Mouse (Mus musculus): ENCODE measurements around the gene Spag9. TPM values are rescaled to one million over a fixed set of nuclear protein-coding genes. Genes with fewer than 3 reads are reported as not detected.

Spag9 gene
- polyA plus RNA-seq, 1 experiment from 2014 or later: 17.8 TPM

DNA sequence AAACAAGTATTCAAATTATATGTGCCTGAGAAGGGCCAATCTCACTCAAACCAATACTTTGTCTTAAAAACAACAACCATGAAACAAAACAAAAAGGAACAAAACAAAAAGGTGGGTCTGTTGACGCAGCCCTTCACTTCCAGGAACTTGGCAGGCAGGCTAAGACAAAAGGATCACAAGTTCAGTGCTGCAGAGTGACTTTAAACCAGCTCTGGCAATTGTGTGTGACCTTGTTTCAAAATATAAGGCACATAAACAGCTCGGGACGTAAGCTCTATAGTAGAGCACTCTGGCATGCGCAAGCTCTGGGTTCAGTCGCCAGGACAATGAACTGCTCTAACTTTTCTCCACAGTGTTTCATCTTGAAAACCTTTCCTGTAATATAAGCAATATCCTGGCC, 22.9 kb upstream of the Spag9 start:
- ATAC-seq: no peak
- Histone ChIP-seq H3K4me1 (ENCODE audit: control insufficient read depth, insufficient read depth, low read length) (peaks cover 3% of the 10 kb centered on the region), H3K36me3 (ENCODE audit: control insufficient read depth, insufficient read depth, low read length) (no peaks in the 10 kb centered on the region), H3K4me3 (ENCODE audit: low read length) (no peak overlapping the region), H3K9me3 (ENCODE audit: control insufficient read depth, low read length) (no peaks in the 10 kb centered on the region), H3K27me3 (replicated peaks; ENCODE audit: control insufficient read depth, insufficient read depth, low read length) (no peaks in the 10 kb centered on the region), H3K27ac (ENCODE audit: low read length) (no peak overlapping the region), H3K9ac (ENCODE audit: low read depth, low read length) (no peak overlapping the region), H3K4me2 (ENCODE audit: low read depth, low read length) (no peak overlapping the region)
- 88% methylated on average over 5 of the region's 5 CpGs for WGBS

DNA sequence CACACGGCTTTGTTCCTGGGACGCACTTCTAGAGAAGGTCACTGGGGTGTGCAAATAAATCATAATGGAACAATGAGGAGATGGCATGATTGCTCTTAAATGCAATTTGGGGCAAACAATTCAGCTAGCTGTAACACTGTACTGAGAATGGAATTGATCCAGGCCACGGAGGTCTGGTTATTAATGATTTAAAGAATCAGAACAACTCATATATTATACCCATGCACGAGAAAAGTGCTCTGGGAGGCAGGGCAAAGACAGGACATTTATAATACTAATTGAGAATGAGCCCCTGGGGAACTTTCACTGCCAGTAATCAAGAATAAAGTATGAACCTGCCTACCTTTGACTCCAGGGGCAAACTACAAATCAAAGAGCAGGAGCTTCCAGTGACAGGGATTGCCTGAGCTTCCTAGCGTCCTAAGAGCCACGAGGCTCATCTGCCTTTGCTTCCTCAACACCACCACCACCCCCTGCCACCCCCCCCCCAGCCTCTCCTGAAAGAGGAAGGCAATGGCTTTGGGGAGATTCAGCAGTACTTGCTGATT, 16.3 kb upstream of the Spag9 start:
- no peaks in the 10 kb centered on the region for H3K27me3 ChIP-seq (replicated peaks; ENCODE audit: control insufficient read depth, insufficient read depth, low read length)
- H3K4me2 ChIP-seq (ENCODE audit: low read depth, low read length): no peak overlapping the region
- no peak for ATAC-seq
- no peaks in the 10 kb centered on the region for H3K4me1 ChIP-seq (ENCODE audit: control insufficient read depth, insufficient read depth, low read length)
- H3K36me3 ChIP-seq (ENCODE audit: control insufficient read depth, insufficient read depth, low read length): no peaks in the 10 kb centered on the region
- no peaks in the 10 kb centered on the region for H3K9me3 ChIP-seq (ENCODE audit: control insufficient read depth, low read length)
- no peak overlapping the region for H3K9ac ChIP-seq (ENCODE audit: low read depth, low read length)
- no peak overlapping the region for H3K4me3 ChIP-seq (ENCODE audit: low read length)
- WGBS: 25% methylated on average over 6 of the region's 6 CpGs
- H3K27ac ChIP-seq (ENCODE audit: low read length): no peak overlapping the region

DNA sequence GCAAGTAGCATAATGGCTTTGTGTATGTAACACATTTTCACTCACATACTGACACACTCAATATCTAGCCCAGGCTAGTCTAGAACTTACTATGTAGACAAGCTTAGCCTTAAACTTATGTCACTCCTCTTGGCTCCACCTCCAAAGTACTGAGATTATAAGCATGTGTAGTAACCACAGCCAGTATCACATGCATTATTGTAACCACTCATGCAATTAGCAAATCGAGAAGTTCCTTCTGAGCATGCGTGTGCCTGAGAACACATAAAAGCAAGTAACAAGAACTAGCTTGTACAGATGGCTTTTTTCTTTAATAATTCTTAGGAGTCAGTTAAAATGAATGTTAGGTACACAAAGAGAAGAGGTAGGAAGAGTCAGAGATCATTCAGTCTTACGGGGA, 11.3 kb upstream of the Spag9 start:
- Histone ChIP-seq H3K9ac (ENCODE audit: low read depth, low read length) (no peak overlapping the region), H3K27ac (ENCODE audit: low read length) (no peak overlapping the region), H3K36me3 (ENCODE audit: control insufficient read depth, insufficient read depth, low read length) (no peaks in the 10 kb centered on the region), H3K9me3 (ENCODE audit: control insufficient read depth, low read length) (no peaks in the 10 kb centered on the region), H3K4me1 (ENCODE audit: control insufficient read depth, insufficient read depth, low read length) (peaks cover 19% of the 10 kb centered on the region), H3K4me2 (ENCODE audit: low read depth, low read length) (no peak overlapping the region), H3K4me3 (ENCODE audit: low read length) (no peak overlapping the region), H3K27me3 (replicated peaks; ENCODE audit: control insufficient read depth, insufficient read depth, low read length) (no peaks in the 10 kb centered on the region)
- ATAC-seq: no peak
- 91% methylated on average over 3 of the region's 3 CpGs for WGBS

DNA sequence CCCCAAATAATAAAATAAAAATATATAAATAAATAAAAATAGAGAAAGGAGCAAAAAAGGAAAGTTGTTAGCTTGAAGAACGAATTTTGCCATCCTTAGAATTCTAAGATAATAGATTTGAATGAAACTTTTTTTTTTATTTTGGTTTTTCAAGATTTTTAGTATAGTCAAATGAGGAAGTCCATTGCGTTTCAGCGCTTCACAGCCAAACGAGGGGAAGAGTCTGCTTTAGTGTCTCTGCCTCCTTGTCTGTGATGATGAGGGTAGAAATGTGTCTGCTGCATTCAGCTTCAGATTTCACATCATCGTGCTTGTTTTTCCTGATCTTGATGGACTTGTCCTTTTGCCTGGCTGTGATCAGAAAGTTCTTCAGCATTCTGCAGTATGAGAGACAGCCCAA, 10.6 kb upstream of the Spag9 start:
- no peak overlapping the region for H3K27ac ChIP-seq (ENCODE audit: low read length)
- no peaks in the 10 kb centered on the region for H3K27me3 ChIP-seq (replicated peaks; ENCODE audit: control insufficient read depth, insufficient read depth, low read length)
- 83% methylated on average over 5 of the region's 5 CpGs for WGBS
- no peaks in the 10 kb centered on the region for H3K9me3 ChIP-seq (ENCODE audit: control insufficient read depth, low read length)
- no peaks in the 10 kb centered on the region for H3K36me3 ChIP-seq (ENCODE audit: control insufficient read depth, insufficient read depth, low read length)
- no peak overlapping the region for H3K4me2 ChIP-seq (ENCODE audit: low read depth, low read length)
- H3K9ac ChIP-seq (ENCODE audit: low read depth, low read length): no peak overlapping the region
- peaks cover 19% of the 10 kb centered on the region for H3K4me1 ChIP-seq (ENCODE audit: control insufficient read depth, insufficient read depth, low read length)
- H3K4me3 ChIP-seq (ENCODE audit: low read length): no peak overlapping the region
- ATAC-seq: no peak

DNA sequence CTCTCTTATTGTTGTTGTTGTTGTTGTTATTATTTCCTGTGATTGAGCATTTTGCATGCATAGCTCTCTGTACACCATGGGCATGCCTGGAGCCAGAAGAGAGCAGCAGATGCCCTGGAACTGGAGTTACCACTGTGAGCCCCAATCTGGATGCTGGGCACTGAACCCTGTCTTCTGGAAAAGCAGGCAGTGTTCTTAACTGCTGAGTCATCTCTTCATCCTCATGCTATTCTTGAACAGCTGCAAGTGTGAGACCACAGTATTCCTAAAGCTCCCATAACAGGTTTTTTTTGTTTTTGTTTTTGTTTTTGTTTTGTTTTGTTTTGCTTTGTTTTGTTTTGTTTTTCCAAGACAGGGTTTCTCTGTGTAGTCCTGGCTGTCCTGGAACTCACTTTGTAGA, 9.6 kb upstream of the Spag9 start:
- Histone ChIP-seq H3K27ac (ENCODE audit: low read length) (no peak overlapping the region), H3K36me3 (ENCODE audit: control insufficient read depth, insufficient read depth, low read length) (no peaks in the 10 kb centered on the region), H3K4me1 (ENCODE audit: control insufficient read depth, insufficient read depth, low read length) (peaks cover 19% of the 10 kb centered on the region), H3K9ac (ENCODE audit: low read depth, low read length) (no peak overlapping the region), H3K27me3 (replicated peaks; ENCODE audit: control insufficient read depth, insufficient read depth, low read length) (no peaks in the 10 kb centered on the region), H3K9me3 (ENCODE audit: control insufficient read depth, low read length) (no peaks in the 10 kb centered on the region), H3K4me3 (ENCODE audit: low read length) (no peak overlapping the region), H3K4me2 (ENCODE audit: low read depth, low read length) (no peak overlapping the region)
- ATAC-seq: no peak

DNA sequence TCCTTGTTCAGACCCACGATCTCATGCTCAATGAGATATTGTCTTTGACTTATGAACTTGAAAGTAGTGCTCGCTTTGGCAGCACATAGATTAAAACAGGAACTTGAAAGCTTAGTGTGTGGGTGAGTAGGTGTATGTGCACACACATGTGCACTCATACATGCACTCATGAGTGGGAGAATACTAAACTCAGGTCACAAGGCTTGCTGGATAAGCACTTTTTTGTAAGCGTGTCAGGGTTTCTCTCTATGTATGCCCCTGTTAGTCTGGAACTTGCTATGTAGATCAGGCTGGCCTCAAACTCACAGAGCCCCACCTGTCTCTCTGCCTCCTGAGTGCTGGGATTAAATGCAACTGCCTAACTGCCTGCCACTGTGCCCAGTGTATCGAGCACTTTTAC, 8.9 kb upstream of the Spag9 start:
- no peaks in the 10 kb centered on the region for H3K36me3 ChIP-seq (ENCODE audit: control insufficient read depth, insufficient read depth, low read length)
- H3K4me1 ChIP-seq (ENCODE audit: control insufficient read depth, insufficient read depth, low read length): peaks cover 19% of the 10 kb centered on the region
- ATAC-seq: no peak
- H3K27me3 ChIP-seq (replicated peaks; ENCODE audit: control insufficient read depth, insufficient read depth, low read length): no peaks in the 10 kb centered on the region
- H3K4me3 ChIP-seq (ENCODE audit: low read length): no peak overlapping the region
- H3K27ac ChIP-seq (ENCODE audit: low read length): peak overlapping the region; percentile 81
- H3K4me2 ChIP-seq (ENCODE audit: low read depth, low read length): no peak overlapping the region
- no peaks in the 10 kb centered on the region for H3K9me3 ChIP-seq (ENCODE audit: control insufficient read depth, low read length)
- WGBS: 83% methylated on average over 4 of the region's 4 CpGs
- H3K9ac ChIP-seq (ENCODE audit: low read depth, low read length): no peak overlapping the region

DNA sequence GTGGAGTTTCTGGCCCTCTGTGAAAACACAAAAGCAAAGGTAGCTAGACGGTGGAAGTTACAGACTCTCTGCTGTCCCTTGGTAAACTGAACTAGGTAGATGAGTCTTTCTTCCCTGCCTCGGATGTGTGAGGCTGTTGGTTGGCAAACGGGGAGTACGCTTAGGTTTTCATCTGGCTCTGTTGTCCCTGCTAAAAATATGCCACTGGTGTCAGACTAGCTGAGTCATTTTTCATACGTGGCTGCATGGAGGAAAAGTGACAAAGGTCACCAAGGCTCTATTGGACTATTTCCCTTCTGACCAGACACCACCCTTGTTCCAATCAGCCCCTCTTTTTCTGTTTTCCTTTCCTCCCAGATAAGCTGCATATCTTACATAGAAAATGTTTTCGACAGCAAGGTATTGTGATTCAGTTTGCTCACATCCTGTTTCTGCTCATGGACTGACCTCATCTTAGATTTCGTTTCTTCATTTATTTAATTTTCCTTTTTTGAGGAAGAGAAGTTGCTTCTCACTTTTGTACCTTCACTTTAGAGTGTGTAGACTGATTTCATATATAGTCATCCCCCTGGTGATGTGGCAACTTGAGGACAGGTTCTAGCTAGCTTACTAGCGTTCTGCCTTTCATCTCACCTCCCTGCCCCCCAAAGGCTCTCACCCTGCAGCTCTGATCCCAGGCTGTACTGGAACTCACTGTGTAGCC, 8.1 kb upstream of the Spag9 start:
- H3K4me3 ChIP-seq (ENCODE audit: low read length): no peak overlapping the region
- H3K27me3 ChIP-seq (replicated peaks; ENCODE audit: control insufficient read depth, insufficient read depth, low read length): no peaks in the 10 kb centered on the region
- H3K27ac ChIP-seq (ENCODE audit: low read length): peak overlapping the region; percentile 81
- no peaks in the 10 kb centered on the region for H3K9me3 ChIP-seq (ENCODE audit: control insufficient read depth, low read length)
- no peak overlapping the region for H3K4me2 ChIP-seq (ENCODE audit: low read depth, low read length)
- ATAC-seq: peak; percentile 55
- WGBS: 59% methylated on average over 8 of the region's 8 CpGs
- no peak overlapping the region for H3K9ac ChIP-seq (ENCODE audit: low read depth, low read length)
- H3K36me3 ChIP-seq (ENCODE audit: control insufficient read depth, insufficient read depth, low read length): no peaks in the 10 kb centered on the region
- H3K4me1 ChIP-seq (ENCODE audit: control insufficient read depth, insufficient read depth, low read length): peaks cover 19% of the 10 kb centered on the region

DNA sequence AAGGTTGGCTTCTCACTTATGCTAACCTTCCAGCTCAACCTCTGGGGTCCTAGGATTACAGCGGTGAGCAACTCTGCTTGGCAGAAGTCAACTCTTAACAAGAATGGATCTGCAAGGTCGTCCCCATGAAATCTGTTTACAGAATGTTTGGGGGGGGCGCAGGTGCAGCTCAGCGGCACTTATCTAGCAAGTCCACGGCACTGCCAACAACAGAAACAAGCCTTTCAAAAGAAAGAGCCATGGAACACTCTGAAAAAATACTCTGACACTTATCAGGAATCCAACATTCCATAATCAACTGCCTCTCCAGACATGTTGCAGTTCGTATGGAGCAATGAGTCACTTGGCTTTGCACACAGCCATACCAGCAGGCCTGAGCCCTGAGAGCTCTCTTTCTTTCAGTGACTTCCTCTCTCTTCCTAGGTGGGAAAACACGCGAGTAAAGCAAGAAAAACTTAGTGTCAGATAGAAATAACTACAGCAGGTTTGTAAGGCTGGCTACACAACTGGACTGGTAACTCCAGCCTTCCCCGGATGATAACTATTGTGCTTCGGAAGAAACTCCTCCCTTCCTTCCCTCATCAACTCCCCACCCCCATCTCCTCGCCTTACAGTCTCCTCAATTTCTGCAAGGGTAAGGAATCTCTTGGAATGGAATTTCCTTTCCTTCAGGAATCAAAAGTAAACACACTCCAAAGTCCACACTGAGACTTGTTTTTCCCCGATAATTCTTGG, 7.4 kb upstream of the Spag9 start:
- peak; percentile 64 for ATAC-seq
- no peaks in the 10 kb centered on the region for H3K9me3 ChIP-seq (ENCODE audit: control insufficient read depth, low read length)
- H3K4me3 ChIP-seq (ENCODE audit: low read length): no peak overlapping the region
- no peak overlapping the region for H3K4me2 ChIP-seq (ENCODE audit: low read depth, low read length)
- H3K36me3 ChIP-seq (ENCODE audit: control insufficient read depth, insufficient read depth, low read length): no peaks in the 10 kb centered on the region
- H3K4me1 ChIP-seq (ENCODE audit: control insufficient read depth, insufficient read depth, low read length): peaks cover 19% of the 10 kb centered on the region
- peak overlapping the region; percentile 72 for H3K27ac ChIP-seq (ENCODE audit: low read length)
- no peaks in the 10 kb centered on the region for H3K27me3 ChIP-seq (replicated peaks; ENCODE audit: control insufficient read depth, insufficient read depth, low read length)
- 44% methylated on average over 12 of the region's 12 CpGs for WGBS
- H3K9ac ChIP-seq (ENCODE audit: low read depth, low read length): no peak overlapping the region

DNA sequence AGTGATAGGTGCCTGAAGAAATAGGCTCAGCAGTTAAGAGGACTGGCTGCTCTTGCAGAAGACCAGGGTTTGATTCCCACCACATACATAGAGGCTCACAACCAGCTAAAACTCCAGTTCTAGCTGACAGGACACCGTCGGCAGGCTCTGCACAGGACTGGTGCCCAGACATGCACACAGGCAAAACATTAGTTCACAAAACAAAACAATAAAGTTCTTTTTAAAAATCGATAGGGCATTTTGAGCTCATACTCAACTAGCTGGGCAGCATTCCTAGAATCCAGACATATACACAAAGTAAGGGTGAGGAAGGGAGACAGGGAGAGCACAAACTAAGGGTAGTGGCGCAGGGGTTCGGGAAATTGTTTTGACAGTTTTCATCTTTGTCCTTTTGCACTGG, 1.4 kb upstream of the Spag9 start:
- Histone ChIP-seq H3K27ac (ENCODE audit: low read length) (peak overlapping the region; percentile 100), H3K27me3 (replicated peaks; ENCODE audit: control insufficient read depth, insufficient read depth, low read length) (no peaks in the 10 kb centered on the region), H3K36me3 (ENCODE audit: control insufficient read depth, insufficient read depth, low read length) (no peaks in the 10 kb centered on the region), H3K4me3 (ENCODE audit: low read length) (peak overlapping the region; percentile 99), H3K4me1 (ENCODE audit: control insufficient read depth, insufficient read depth, low read length) (peaks cover 20% of the 10 kb centered on the region), H3K9ac (ENCODE audit: low read depth, low read length) (peak overlapping the region; percentile 95), H3K4me2 (ENCODE audit: low read depth, low read length) (peak overlapping the region; percentile 82), H3K9me3 (ENCODE audit: control insufficient read depth, low read length) (no peaks in the 10 kb centered on the region)
- ATAC-seq: no peak
- 52% methylated on average over 5 of the region's 5 CpGs for WGBS
